Mouse (Mus musculus): ENCODE data around the gene Rai1.

Rai1 gene

GRCm38 (mm10) chr11:60088947-60089346, 15.9 kb upstream of the Rai1 start:
- no peak for TF ChIP-seq GATA4 (IDR thresholded peaks at IDR 0.05; ENCODE audit: insufficient replicate concordance, low read length)

GRCm38 (mm10) chr11:60090696-60091421, 14.0 kb upstream of the Rai1 start:
- TF ChIP-seq GATA4 (IDR thresholded peaks at IDR 0.05; ENCODE audit: insufficient replicate concordance, low read length) = no peak

DNA sequence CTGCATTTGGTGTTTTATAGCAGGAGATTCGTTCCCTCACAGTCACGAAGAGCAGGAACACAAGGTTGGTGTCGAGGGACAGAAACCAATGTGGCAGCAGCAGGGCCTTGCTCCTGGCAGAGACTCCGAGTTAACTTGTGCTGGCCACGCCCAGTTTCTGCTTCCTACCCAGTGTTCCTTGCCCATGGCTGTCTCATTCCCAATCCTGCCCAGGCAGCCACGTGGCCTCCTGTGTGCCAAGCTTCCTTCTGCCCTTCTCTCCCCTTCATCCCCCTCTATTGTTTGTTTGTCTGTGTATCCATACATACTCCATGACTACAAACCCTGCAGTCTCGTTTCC, 13.4 kb upstream of the Rai1 start:
- TF ChIP-seq GATA4 (IDR thresholded peaks at IDR 0.05; ENCODE audit: insufficient replicate concordance, low read length) = no peak

GRCm38 (mm10) chr11:60093227-60093626, 11.6 kb upstream of the Rai1 start:
- no peak for TF ChIP-seq GATA4 (IDR thresholded peaks at IDR 0.05; ENCODE audit: insufficient replicate concordance, low read length)

DNA sequence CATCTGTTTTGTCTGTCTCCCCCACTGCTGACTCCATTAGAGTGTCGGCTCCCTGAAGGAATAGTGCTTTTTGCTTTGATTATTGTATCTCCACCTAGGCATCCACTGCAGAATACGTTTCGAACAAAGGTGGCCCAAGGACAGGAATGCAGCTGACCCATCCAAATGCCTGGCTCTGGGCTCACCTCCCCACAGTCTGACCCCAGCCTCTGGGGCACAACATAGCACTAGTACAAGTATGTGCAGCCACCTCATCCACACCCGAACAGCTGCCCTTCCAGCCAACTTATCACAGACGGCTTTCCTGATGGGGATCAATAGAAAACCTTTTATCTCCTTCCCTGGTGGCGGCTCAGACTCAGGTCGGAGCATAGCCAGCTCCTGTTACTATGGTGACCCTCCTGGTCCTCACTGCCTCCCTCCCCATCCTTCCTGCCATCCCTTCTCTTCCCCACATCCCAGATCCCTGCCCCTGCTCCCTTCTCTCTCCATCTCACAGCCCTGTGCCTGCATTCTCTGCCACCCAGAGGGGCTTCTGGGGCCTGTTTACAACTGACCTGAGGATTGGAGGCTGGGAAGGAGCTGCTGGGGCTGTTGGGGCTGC, 10.7 kb upstream of the Rai1 start:
- no peak for TF ChIP-seq GATA4 (IDR thresholded peaks at IDR 0.05; ENCODE audit: insufficient replicate concordance, low read length)

DNA sequence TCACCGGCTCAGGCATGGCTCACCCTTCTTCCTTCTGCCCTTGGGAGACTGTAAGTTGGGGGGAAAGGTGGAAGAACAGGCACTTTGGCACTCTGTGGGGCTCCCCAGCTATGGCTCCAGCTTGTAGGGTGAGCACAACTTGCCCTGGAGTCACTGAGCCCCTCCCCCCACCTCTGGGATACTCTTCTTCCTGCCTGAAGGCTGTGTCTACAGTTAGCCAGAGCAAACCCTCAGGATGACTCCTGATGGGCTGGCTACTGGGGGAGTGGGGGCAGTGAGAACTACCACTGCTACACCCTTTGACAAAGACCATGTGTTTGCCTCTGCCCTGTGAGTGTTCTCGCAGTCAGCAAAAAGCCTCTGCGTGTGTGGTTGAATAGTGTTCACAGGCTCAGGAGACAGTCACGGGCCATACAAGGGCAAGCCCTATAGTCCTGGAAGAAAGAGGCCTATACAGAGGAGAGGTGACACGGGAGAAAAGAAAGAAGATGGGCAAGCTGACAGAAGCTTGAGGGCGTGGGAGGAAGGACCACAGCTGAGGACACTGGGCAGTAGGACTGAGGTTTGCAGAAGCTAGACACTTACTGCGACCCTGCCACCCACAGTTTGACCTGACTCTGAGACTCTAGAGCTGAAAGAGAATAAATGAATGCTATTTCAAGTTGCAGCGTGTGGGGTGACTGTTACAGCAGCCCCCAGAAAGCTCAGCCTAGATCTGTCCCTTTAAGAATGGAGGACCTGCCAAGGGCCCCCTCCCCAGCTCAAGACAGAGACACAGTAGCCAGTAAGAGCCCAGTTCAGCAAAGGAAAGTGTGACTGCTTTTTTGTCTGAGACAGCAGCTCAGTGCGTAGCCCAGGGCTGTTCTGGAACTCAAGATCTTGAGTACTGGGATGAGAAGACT, 9.7 kb upstream of the Rai1 start:
- no peak for TF ChIP-seq GATA4 (IDR thresholded peaks at IDR 0.05; ENCODE audit: insufficient replicate concordance, low read length)

- no peak for TF ChIP-seq GATA4 (IDR thresholded peaks at IDR 0.05; ENCODE audit: insufficient replicate concordance, low read length)
Observed at GRCm38 (mm10) chr11:60099555-60100186, 5.1 kb upstream of the Rai1 start.

DNA sequence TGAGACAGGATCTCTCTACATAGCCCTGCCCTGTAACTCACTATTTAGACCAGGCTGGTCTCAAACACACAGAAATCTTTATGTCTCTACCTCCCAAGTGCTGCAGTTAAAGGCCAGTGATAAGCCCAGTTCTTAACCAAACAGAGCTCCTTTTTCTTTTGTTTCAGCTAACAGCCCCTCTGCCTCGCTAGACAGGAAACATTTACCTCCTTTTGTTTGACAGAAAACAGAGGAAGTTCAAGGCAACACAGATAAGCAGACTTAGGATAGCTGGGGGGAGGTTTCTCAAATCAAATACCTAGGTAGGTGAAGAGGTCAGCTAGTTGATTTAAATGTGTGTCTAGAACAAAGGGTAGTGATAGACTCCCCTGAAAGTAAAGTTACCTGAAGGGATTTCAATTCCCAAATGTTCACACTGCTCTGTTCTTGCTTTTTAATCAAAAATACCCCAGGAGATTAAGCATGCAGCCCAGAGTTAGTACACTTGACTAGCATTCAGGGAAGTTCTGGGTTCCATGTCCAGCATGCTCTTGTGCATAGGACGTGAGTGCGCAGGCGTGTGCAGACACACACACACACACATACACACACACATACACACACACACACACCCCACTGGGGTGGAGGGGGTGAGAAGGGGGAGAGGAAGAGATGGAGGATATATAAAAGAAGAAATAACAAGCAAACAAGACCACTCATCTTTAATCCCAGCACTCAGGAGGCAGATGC, 3.8 kb upstream of the Rai1 start:
- TF ChIP-seq GATA4 (IDR thresholded peaks at IDR 0.05; ENCODE audit: insufficient replicate concordance, low read length) = no peak

DNA sequence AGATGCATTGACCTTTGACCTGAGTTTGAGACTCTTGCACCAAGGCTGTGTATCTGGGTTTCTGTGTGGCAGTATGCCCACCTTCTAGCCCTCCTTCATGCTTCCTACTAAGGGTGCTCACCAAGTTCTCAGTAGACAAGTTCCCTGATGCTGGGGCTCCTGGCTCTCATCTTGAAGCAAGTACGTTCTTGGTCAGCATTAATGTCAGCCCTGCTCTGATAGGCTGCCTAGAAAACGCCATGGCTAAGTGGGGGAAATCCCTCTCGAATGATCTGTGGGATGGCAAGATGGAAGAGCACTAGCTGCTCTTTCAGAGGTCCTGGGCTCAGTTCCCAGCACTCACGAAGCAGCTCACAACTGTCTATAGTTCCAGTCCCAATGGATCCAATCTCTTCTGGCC, 2.8 kb upstream of the Rai1 start:
- TF ChIP-seq GATA4 (IDR thresholded peaks at IDR 0.05; ENCODE audit: insufficient replicate concordance, low read length) = no peak

- TF ChIP-seq GATA4 (IDR thresholded peaks at IDR 0.05; ENCODE audit: insufficient replicate concordance, low read length) = no peak
Observed at GRCm38 (mm10) chr11:60102664-60103063, 2.1 kb upstream of the Rai1 start.

DNA sequence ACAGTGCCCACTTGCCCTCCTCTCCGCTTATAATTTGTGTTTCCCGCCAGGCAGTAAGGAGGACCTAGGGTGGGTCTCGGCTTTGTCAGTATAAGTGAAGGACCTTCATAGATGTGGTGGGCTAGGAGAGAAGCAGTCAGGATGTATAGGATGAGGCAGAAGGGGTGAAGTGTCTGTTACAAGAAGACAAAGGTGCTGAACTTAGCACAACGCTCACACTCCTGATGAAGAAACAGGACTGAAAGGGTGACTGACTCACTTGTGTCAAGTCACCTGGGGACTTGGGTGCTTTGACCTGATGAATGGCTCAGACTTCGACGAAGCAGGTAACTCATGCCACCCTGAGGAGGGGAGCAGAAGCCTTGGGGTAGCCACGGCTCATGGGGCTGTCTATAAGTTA, 1.2 kb upstream of the Rai1 start:
- TF ChIP-seq GATA4 (IDR thresholded peaks at IDR 0.05; ENCODE audit: insufficient replicate concordance, low read length) = no peak

DNA sequence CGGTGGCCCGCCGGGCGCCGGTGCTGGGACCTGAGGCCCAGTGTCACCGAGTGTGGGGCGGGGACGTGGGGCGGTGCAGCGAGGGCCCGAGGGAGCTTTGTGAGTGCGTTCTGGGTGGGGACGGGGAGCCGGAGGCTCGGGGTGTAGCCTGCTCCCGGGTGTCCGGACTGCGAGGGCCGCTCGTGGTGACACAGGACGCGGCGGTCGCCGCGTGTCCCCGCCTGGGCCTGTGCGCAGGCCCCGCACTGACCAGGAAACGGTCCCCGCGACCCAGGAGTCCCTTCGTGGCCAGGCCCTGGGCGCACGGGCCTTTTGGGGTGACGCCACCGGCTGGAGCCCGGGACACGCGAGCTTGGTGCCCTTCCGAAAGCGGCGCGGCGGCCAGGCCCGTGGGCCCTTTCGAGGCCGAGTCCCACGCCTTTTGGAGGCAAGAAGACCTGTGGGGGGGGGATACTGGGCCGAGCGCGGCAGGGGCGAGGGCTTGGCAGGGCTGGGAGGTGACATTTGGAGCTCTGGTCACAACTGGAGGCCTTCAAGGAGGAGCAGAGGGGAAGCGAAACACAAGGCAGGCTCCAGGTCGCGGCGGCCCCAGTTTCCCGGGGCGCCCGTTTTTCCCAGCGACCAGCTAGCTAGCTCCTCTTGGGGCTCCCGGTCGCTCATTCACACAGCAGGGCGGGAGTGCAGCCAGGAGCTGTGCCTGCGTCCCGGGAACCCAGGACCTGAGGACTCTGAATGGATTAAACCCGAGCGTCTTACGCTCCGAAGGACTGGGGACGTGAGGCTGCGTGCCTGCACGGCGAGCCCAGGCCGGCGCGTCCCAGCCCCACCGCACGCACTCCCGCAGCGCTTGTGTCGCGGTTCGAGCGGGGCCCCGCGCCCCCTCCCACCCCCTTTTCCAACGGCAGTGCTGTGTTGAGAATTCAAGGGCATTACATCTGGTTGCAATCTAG, 1.1 kb downstream of the Rai1 start:
- TF ChIP-seq GATA4 (IDR thresholded peaks at IDR 0.05; ENCODE audit: insufficient replicate concordance, low read length) = no peak; the same call in 1 of the 2 replicates

DNA sequence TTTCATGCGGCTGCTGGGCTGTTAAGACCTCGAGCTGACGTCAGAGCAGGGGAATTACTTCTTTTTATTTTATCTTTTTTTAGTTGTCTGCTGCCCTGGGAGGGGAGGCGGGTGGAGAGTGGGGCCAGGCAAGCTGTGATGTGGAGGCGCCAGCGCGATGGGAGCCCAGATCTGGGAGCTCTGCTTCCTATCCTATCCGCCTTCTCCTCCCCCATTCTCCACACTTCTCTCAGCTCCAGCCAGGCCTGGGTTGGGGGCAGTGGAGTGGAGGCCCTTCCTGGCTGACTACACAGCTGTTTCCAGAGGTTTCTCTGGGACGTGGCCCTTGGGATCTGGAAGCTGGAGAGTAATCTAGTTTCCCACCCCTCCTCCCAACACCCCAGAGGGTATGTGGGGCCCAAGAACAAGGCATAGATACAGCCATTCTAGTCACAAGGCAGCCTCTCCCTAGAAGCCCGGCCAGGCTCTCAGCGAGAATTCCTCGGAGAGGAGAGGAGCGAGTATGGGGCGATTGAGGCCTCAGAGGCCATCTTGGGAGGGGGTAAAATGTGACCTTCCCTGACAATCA, 1.8 kb downstream of the Rai1 start:
- TF ChIP-seq GATA4 (IDR thresholded peaks at IDR 0.05; ENCODE audit: insufficient replicate concordance, low read length) = no peak

Data from liver, adult (tissue).